Mouse (Mus musculus) cerebellum, adult 2 months (tissue): ENCODE data around the gene Phlpp1. TPM values are rescaled to one million over a fixed set of nuclear protein-coding genes. Genes with fewer than 3 reads are reported as not detected.

ENCODE experiments used
- DNase-seq, 2 experiments: peaks; one replicate each; pipeline ENCODE4 v3.0.0; 2021
- H3K27ac ChIP-seq: fragments of 200-500 bp; 2 replicates; pipeline ENCODE4 v1.5.1; 2012; ENCODE audit warnings: low read length, control low read depth, inconsistent platforms; ENCODE audit not compliant: insufficient read depth
- H3K27me3 ChIP-seq: fragments of 200-500 bp; 2 replicates; pipeline ENCODE4 v1.6.1; 2012; ENCODE audit warnings: inconsistent platforms, mild to moderate bottlenecking, low read length, moderate library complexity; ENCODE audit not compliant: control insufficient read depth, insufficient read depth
- H3K4me1 ChIP-seq: fragments of 200-500 bp; 2 replicates; pipeline ENCODE4 v1.6.1; 2011; ENCODE audit warnings: low read length; ENCODE audit not compliant: control insufficient read depth, insufficient read depth
- H3K4me3 ChIP-seq: fragments of 200-500 bp; replicated peaks from 2 replicates; pipeline ENCODE3; 2011; ENCODE audit warnings: mild to moderate bottlenecking, low read depth, low read length, control low read depth; ENCODE audit not compliant: insufficient read depth
- CTCF ChIP-seq: fragments of 200-500 bp; IDR thresholded peaks from 2 replicates; pipeline ENCODE4 v1.5.1; 2011; ENCODE audit warnings: low read depth, mild to moderate bottlenecking, control low read depth, low read length, moderate library complexity, borderline replicate concordance; ENCODE audit not compliant: insufficient read depth
- POLR2A ChIP-seq: fragments of 200-500 bp; IDR thresholded peaks from 2 replicates; pipeline ENCODE4 v1.6.1; 2011; ENCODE audit warnings: low read length, control low read depth, borderline replicate concordance; ENCODE audit not compliant: insufficient read depth
- WGBS: fragments of 180-500 bp; shearing (Covaris S2); methylation state at CpG from one replicate; pipeline ENCODE4 v1.1.7; 2018; 5-methylcytosine and 5-hydroxymethylcytosine counted together
- polyA plus RNA-seq: library from polyadenylated mRNA; depleted of rRNA; stranded (reverse); fragments of >200 nt; gene quantifications from 2 replicates; pipeline ENCODE4 v1.2.3, GENCODE M21; 2012

Phlpp1 gene
- polyA plus RNA-seq, 1 experiment = 59.2 TPM

GRCm38 (mm10) chr1:106314476-106314875, 142.9 kb downstream of the Phlpp1 start:
- DNase-seq = no peak
- Histone ChIP-seq H3K27ac (no peak overlapping the region), H3K4me1 (peaks cover 13% of the 10 kb centered on the region), H3K4me3 (no peak overlapping the region), H3K27me3 (no peaks in the 10 kb centered on the region)
- TF ChIP-seq CTCF (no peak), POLR2A (no peak)
- WGBS = 59% methylated on average over 4 of the region's 4 CpGs

GRCm38 (mm10) chr1:106316641-106317304, 145.2 kb downstream of the Phlpp1 start:
- Histone ChIP-seq H3K27ac (no peak overlapping the region), H3K4me3 (no peak overlapping the region), H3K4me1 (peaks cover 13% of the 10 kb centered on the region), H3K27me3 (no peaks in the 10 kb centered on the region)
- WGBS = 58% methylated on average over 4 of the region's 4 CpGs
- no peak for DNase-seq
- no peak for TF ChIP-seq CTCF
- no peak for TF ChIP-seq POLR2A

GRCm38 (mm10) chr1:106318341-106318740, 146.8 kb downstream of the Phlpp1 start:
- Histone ChIP-seq H3K4me3 (no peak overlapping the region), H3K27ac (no peak overlapping the region), H3K4me1 (peaks cover 13% of the 10 kb centered on the region), H3K27me3 (no peaks in the 10 kb centered on the region)
- no peak for DNase-seq
- WGBS = 89% methylated on average over 5 of the region's 5 CpGs
- TF ChIP-seq CTCF (no peak), POLR2A (no peak)

- TF ChIP-seq POLR2A (no peak), CTCF (no peak)
- WGBS = 86% methylated on average over 1 of the region's 1 CpGs
Observed at GRCm38 (mm10) chr1:106320583-106320982, 149.0 kb downstream of the Phlpp1 start.

GRCm38 (mm10) chr1:106321432-106322126, 150.0 kb downstream of the Phlpp1 start:
- no peak for DNase-seq
- Histone ChIP-seq H3K4me1 (peaks cover 10% of the 10 kb centered on the region), H3K27ac (no peak overlapping the region), H3K4me3 (no peak overlapping the region), H3K27me3 (no peaks in the 10 kb centered on the region)
- TF ChIP-seq CTCF (no peak), POLR2A (no peak)
- 93% methylated on average over 8 of the region's 8 CpGs for WGBS

More at GRCm38 (mm10) chr1:106320583-106320982, 149.0 kb downstream of the Phlpp1 start:
- no peak for DNase-seq
- Histone ChIP-seq H3K4me3 (no peak overlapping the region), H3K27me3 (no peaks in the 10 kb centered on the region), H3K27ac (no peak overlapping the region), H3K4me1 (peaks cover 15% of the 10 kb centered on the region)

- no peak for DNase-seq
- TF ChIP-seq CTCF (no peak), POLR2A (no peak)
- Histone ChIP-seq H3K27me3 (no peaks in the 10 kb centered on the region), H3K4me3 (no peak overlapping the region), H3K4me1 (peaks cover 2% of the 10 kb centered on the region; the same call in 1 of the 2 replicates), H3K27ac (no peak overlapping the region)
- WGBS = 39% methylated on average over 2 of the region's 2 CpGs
Observed at GRCm38 (mm10) chr1:106326691-106327090, 155.1 kb downstream of the Phlpp1 start.

- no peak for TF ChIP-seq POLR2A
- no peak for TF ChIP-seq CTCF
- no peak for DNase-seq
- 30% methylated on average over 3 of the region's 3 CpGs for WGBS
Observed at GRCm38 (mm10) chr1:106342100-106342499, 170.5 kb downstream of the Phlpp1 start.

GRCm38 (mm10) chr1:106345265-106345664, 173.7 kb downstream of the Phlpp1 start:
- 92% methylated on average over 2 of the region's 2 CpGs for WGBS
- no peaks in the 10 kb centered on the region for H3K27me3 ChIP-seq

More at GRCm38 (mm10) chr1:106342100-106342499, 170.5 kb downstream of the Phlpp1 start:
- Histone ChIP-seq H3K4me3 (no peak overlapping the region), H3K27me3 (no peaks in the 10 kb centered on the region), H3K4me1 (no peaks in the 10 kb centered on the region; the same call in 1 of the 2 replicates), H3K27ac (no peak overlapping the region)

More at GRCm38 (mm10) chr1:106345265-106345664, 173.7 kb downstream of the Phlpp1 start:
- TF ChIP-seq POLR2A = no peak
- TF ChIP-seq CTCF = no peak
- Histone ChIP-seq H3K4me1 (no peaks in the 10 kb centered on the region; the same call in 1 of the 2 replicates), H3K4me3 (no peak overlapping the region), H3K27ac (no peak overlapping the region)
- no peak for DNase-seq
